24 mouse cellular contexts compared by ENCODE assay signal in genomic region chr3:22221557-22221956, GRCm38 (mm10).
"Had no signal": no experiment of that assay in that cellular context is flagged by ENCODE, and none has a peak within 500 bp of the region (broad histone marks: within the 10 kb centered on the region; RNA-seq: fewer than 3 reads in every experiment).

No protein-coding gene starts in this region.

- ATAC-seq: inflammation-experienced regulatory T-cells, adult 6 months; intestine, embryonic 15.5 days; intestine, postnatal 0 days; liver, embryonic 12.5 days had no signal

- H3K4me3 ChIP-seq: gastrocnemius, adult 2 months; heart, embryonic 10.5 days; heart, embryonic 12.5 days; hindbrain, embryonic 10.5 days; hindbrain, embryonic 12.5 days; intestine, embryonic 15.5 days; layer of hippocampus, adult 2 months; limb, embryonic 13.5 days; limb, embryonic 15.5 days; liver, embryonic 12.5 days had no signal

- H3K4me1 ChIP-seq: heart, embryonic 12.5 days; hindbrain, embryonic 12.5 days; intestine, embryonic 15.5 days; limb, embryonic 13.5 days; liver, embryonic 12.5 days had no signal

- H3K27me3 ChIP-seq: heart, embryonic 12.5 days; hindbrain, embryonic 12.5 days; intestine, embryonic 15.5 days; limb, embryonic 13.5 days; limb, embryonic 15.5 days; liver, embryonic 12.5 days had no signal

- H3K27ac ChIP-seq: gastrocnemius, adult 2 months; heart, embryonic 10.5 days; hindbrain, embryonic 10.5 days; hindbrain, embryonic 12.5 days; hindbrain, embryonic 14.5 days; intestine, embryonic 15.5 days; layer of hippocampus, adult 2 months; limb, embryonic 13.5 days; limb, embryonic 15.5 days; liver, embryonic 12.5 days had no signal

- H3K9ac ChIP-seq: heart, embryonic 12.5 days; hindbrain, embryonic 12.5 days; hindbrain, embryonic 14.5 days; intestine, embryonic 15.5 days; limb, embryonic 13.5 days; limb, embryonic 15.5 days; liver, embryonic 12.5 days had no signal

- H3K4me2 ChIP-seq: hindbrain, embryonic 12.5 days; hindbrain, embryonic 14.5 days; intestine, embryonic 15.5 days; limb, embryonic 13.5 days; limb, embryonic 15.5 days; liver, embryonic 12.5 days had no signal

- H3K9me3 ChIP-seq: heart, embryonic 10.5 days; heart, embryonic 12.5 days; hindbrain, embryonic 10.5 days; hindbrain, embryonic 12.5 days; intestine, embryonic 15.5 days; limb, embryonic 13.5 days; limb, embryonic 15.5 days; liver, embryonic 12.5 days had no signal

- H3K36me3 ChIP-seq: hindbrain, embryonic 12.5 days; intestine, embryonic 15.5 days had no signal

- DNase-seq: gastrocnemius, adult 2 months; gastrocnemius, postnatal 10 days; gastrocnemius, postnatal 25 days; heart, adult 18-20 months; heart, postnatal 10 days; heart, postnatal 4 days; kidney, adult 18-20 months; kidney, adult 8-10 months; kidney, postnatal 10 days; kidney, postnatal 25 days; kidney, postnatal 4 days; left cerebral cortex, postnatal 4 days had no signal
